Mouse (Mus musculus) heart, postnatal 25 days (tissue): ENCODE measurements around the gene Ess2. TPM values are rescaled to one million over a fixed set of nuclear protein-coding genes. Genes with fewer than 3 reads are reported as not detected.

Experiments
- DNase-seq: peaks from one replicate; pipeline ENCODE4 v3.0.0; 2022; ENCODE audit warnings: low spot score
- intact Hi-C: fragments of 180-260 bp; cut with DNase I; formaldehyde crosslinking; loops from one replicate; pipeline ENCODE4 v1.15.1; 2025
- total RNA-seq, 2 experiments: library from RNA; stranded (reverse); gene quantifications; 2 replicates each; pipeline ENCODE4 v1.2.3; 2021

Gene Ess2
- total RNA-seq, 2 experiments from 2014 or later = 8.7 to 9.3 TPM

GRCm38 (mm10) chr16:17872995-17873394 is 38.2 kb downstream of the Ess2 start:
- intact Hi-C loops = no loop called here
- no peak for DNase-seq

- intact Hi-C loops = no loop called here
These were observed 39.9 kb downstream of the Ess2 start for GRCm38 (mm10) chr16:17871248-17871647.

GRCm38 (mm10) chr16:17865770-17866169 is 45.4 kb downstream of the Ess2 start:
- DNase-seq = no peak
- intact Hi-C loops = no loop called here

More at GRCm38 (mm10) chr16:17871248-17871647, 39.9 kb downstream of the Ess2 start:
- no peak for DNase-seq

- DNase-seq = no peak
- intact Hi-C loops = no loop called here
These were observed 45.9 kb downstream of the Ess2 start for GRCm38 (mm10) chr16:17865293-17865692.

- intact Hi-C loops = loop anchor here (5.0 kb wide), 1 partner anchor 129 kb away; no protein-coding TSS in a partner anchor
- DNase-seq = no peak
These were observed 52.6 kb downstream of the Ess2 start for GRCm38 (mm10) chr16:17858592-17858991.

- DNase-seq = no peak
- intact Hi-C loops = loop anchor here (5.0 kb wide), 1 partner anchor 130 kb away; no protein-coding TSS in a partner anchor
These were observed 54.0 kb downstream of the Ess2 start for GRCm38 (mm10) chr16:17857157-17857556.

GRCm38 (mm10) chr16:17853263-17853662 is 57.9 kb downstream of the Ess2 start:
- intact Hi-C loops = no loop called here
- no peak for DNase-seq

GRCm38 (mm10) chr16:17851860-17852259 is 59.3 kb downstream of the Ess2 start:
- DNase-seq = no peak
- intact Hi-C loops = no loop called here

- intact Hi-C loops = no loop called here
- DNase-seq = no peak
These were observed 59.8 kb downstream of the Ess2 start for GRCm38 (mm10) chr16:17851331-17851730.

Other genes starting within 250 kb of the Ess2 start
- 10 to 100 TPM; 24.5 to 26.6 TPM for gene Med15, start 178.5 kb downstream of the Ess2 start, total RNA-seq
- gene Klhl22, start 151.7 kb downstream of the Ess2 start, total RNA-seq = 10 to 100 TPM; 16.1 to 16.7 TPM
- gene Scarf2, start 114.1 kb downstream of the Ess2 start, total RNA-seq = 1 to 10 TPM; 5.1 to 5.6 TPM
- not detected for gene B830017H08Rik, start 78.2 kb downstream of the Ess2 start, total RNA-seq
- 1 to 10 TPM; 1.8 to 2.5 TPM for gene Car15, start 73.0 kb downstream of the Ess2 start, total RNA-seq
- gene Gm20518, start 19.7 kb downstream of the Ess2 start, total RNA-seq = under 1 TPM; 0.17 to 0.68 TPM
- under 1 TPM; 0.05 to 0.11 TPM for gene Tssk1, start 17.1 kb downstream of the Ess2 start, total RNA-seq
- 10 to 100 TPM; 46.5 to 49.5 TPM for gene Dgcr2, start 12.8 kb downstream of the Ess2 start, total RNA-seq
- not detected for gene Tssk2, start 12.7 kb downstream of the Ess2 start, total RNA-seq
- not detected for gene Gsc2, start 3.7 kb upstream of the Ess2 start, total RNA-seq
- gene Slc25a1, start 16.9 kb upstream of the Ess2 start, total RNA-seq = 10 to 100 TPM in 1 of 2 experiments, 1 to 10 TPM in 1; 7.1 to 14.8 TPM
- not detected for gene Vpreb2, start 69.1 kb upstream of the Ess2 start, total RNA-seq
- gene Dgcr6, start 141.5 kb upstream of the Ess2 start, total RNA-seq = 10 to 100 TPM; 39.6 to 44.8 TPM
- 10 to 100 TPM; 21.9 to 25.9 TPM for gene Prodh, start 178.9 kb upstream of the Ess2 start, total RNA-seq
- 1 to 10 TPM; 9.1 to 9.9 TPM for gene Rtn4r, start 216.3 kb upstream of the Ess2 start, total RNA-seq